Mouse (Mus musculus): Measurements from ENCODE around the gene Gltp. TPM values are rescaled to one million over a fixed set of nuclear protein-coding genes. Genes with fewer than 3 reads are reported as not detected.
A peak's percentile ranks its signal among the peaks of the same experiment; 100 is the strongest.

The Gltp gene
- total and polyA plus RNA-seq, 2 experiments from 2014 or later, result 19.8 to 32.1 TPM

DNA sequence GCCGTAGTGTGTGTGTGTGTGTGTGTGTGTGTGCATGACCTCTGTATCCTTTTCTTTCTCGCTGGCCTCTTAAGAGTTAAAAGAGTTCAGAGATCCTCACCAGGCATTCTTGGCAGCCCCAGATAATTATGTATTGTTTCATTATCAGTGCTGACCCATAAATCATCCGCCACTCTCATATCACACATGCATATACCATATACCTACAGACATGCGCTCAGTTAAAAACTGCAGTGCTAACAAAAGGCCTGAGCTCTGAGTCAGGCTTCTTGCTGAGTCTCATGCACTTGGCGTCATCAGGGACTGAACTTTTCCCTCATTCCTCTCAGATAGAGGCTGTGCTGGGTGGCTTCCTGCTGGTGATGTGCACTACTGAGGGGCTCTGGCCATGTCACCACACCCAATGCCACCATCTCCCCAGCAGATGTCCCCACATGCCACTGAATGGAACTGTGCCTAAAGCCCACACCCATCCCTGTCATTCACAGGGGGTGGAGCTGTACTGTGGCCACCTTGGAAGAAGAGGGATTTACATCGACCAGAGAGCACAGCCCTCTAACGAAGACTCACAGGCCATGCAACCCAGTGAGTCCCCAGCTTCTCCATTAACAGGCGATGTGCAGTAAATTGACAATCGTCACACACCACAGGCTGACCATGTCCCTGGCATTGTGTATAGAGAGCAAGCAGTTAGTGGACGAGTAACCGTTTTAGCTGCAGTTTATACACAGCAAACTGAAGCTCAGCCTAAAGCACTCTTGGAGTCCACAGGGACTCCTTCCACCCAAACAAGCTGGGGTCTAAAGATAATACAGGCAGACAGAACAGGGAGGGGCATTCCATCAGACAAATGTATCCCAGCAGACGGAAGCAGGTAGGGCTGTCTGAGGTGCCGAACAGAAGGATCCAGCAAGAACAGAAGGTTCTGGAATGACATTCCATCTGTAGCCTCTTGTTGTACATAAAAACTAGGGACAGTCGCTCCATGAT, 11.9 kb upstream of the Gltp start:
- peak; percentile 51 for TF ChIP-seq CTCF (IDR thresholded peaks at IDR 0.05; ENCODE audit: low read depth)
- ATAC-seq, result no peak
- H3K4me3 ChIP-seq (ENCODE audit: low read depth, low read length), result no peak overlapping the region

GRCm38 (mm10) chr5:114699015-114699414, 8.2 kb upstream of the Gltp start:
- H3K36me3 ChIP-seq (ENCODE audit: insufficient read depth), result no peaks in the 10 kb centered on the region
- ATAC-seq, result no peak
- no peak overlapping the region for H3K4me3 ChIP-seq (ENCODE audit: low read depth, low read length)
- H3K27me3 ChIP-seq (ENCODE audit: insufficient read depth, low read length), result 0 out of 2 replicates have a peak, but pooled peaks cover 4% of the 10 kb centered on the region
- no peak overlapping the region for H3K27ac ChIP-seq (ENCODE audit: low read depth, low read length)
- no peak for TF ChIP-seq CTCF (IDR thresholded peaks at IDR 0.05; ENCODE audit: low read depth)
- H3K9ac ChIP-seq, result no peak overlapping the region
- DNase-seq, result no peak
- H3K9me3 ChIP-seq (ENCODE audit: low read length), result no peaks in the 10 kb centered on the region
- 63% methylated on average over 7 of the region's 7 CpGs for WGBS
- H3K4me2 ChIP-seq (ENCODE audit: low read depth), result no peak overlapping the region
- no peaks in the 10 kb centered on the region for H3K4me1 ChIP-seq (ENCODE audit: insufficient read depth)

More for the DNA sequence above, 11.9 kb upstream of the Gltp start:
- no peaks in the 10 kb centered on the region for H3K9me3 ChIP-seq (ENCODE audit: low read length)
- no peak overlapping the region for H3K27ac ChIP-seq (ENCODE audit: low read depth, low read length)
- H3K27me3 ChIP-seq (ENCODE audit: insufficient read depth, low read length), result no peaks in the 10 kb centered on the region
- no peaks in the 10 kb centered on the region for H3K36me3 ChIP-seq (ENCODE audit: insufficient read depth)
- 61% methylated on average over 14 of the region's 14 CpGs for WGBS
- no peaks in the 10 kb centered on the region for H3K4me1 ChIP-seq (ENCODE audit: insufficient read depth)
- no peak overlapping the region for H3K4me2 ChIP-seq (ENCODE audit: low read depth)
- DNase-seq, result no peak
- no peak overlapping the region for H3K9ac ChIP-seq

DNA sequence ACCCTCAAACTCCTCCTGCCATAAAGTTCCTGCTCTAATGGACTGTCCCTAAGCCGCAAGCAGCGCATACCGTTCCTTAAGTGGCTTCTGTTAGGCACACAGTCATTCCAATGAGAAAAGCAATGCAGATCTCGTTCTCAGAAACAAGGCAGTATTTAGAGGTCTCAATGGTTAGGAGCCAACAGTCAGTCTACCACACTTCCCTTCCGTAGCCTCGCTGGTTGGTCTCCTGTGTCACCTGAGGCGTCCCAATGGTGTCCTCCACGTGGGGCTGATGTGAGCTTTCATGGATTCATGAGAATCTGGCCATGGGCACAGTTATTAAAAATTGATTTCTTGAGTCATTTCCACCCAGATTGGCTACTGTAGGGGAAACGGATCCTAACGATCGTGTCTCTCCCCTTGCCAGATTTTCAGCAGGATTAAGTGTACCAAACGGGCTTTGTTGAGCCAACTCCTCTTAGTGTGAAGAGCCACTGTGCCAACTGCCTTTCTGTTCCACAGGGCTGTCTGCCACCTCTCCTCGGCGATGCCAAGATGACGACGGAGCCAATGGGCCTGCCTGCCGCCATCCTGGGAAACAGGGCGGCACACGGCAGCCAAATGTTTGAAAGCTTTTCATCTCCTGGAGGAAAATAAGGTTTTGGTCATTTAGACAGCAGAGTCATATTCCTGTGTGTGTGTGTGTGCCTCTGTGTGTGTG, 7.4 kb upstream of the Gltp start:
- Histone ChIP-seq H3K27ac (ENCODE audit: low read depth, low read length) (no peak overlapping the region), H3K36me3 (ENCODE audit: insufficient read depth) (no peaks in the 10 kb centered on the region), H3K9ac (no peak overlapping the region), H3K9me3 (ENCODE audit: low read length) (no peaks in the 10 kb centered on the region), H3K4me3 (ENCODE audit: low read depth, low read length) (no peak overlapping the region), H3K27me3 (ENCODE audit: insufficient read depth, low read length) (0 out of 2 replicates have a peak, but pooled peaks cover 8% of the 10 kb centered on the region), H3K4me2 (ENCODE audit: low read depth) (no peak overlapping the region), H3K4me1 (ENCODE audit: insufficient read depth) (no peaks in the 10 kb centered on the region)
- no peak for TF ChIP-seq CTCF (IDR thresholded peaks at IDR 0.05; ENCODE audit: low read depth)
- 48% methylated on average over 19 of the region's 19 CpGs for WGBS
- ATAC-seq, result peak; percentile 94
- peak; percentile 96 for DNase-seq

DNA sequence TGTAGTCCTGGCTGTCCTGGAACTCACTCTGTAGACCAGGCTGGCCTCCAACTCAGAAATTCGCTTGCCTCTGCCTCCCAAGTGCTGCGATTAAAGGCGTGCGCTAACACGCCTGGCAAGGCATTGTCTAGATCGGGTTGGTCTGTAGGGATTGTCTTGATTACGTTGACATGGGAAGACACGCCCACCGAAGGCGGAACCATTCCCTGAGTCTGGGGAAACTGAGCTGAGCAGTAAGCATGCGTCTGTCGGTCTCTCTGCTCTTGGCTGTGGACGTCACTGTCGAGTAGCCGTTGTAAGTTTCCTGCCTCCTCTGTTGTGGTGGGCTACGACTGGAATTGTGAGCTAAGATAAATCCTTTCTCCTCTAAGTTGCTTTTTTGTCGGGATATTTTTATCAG, 6.2 kb upstream of the Gltp start:
- H3K9me3 ChIP-seq (ENCODE audit: low read length), result no peaks in the 10 kb centered on the region
- no peaks in the 10 kb centered on the region for H3K36me3 ChIP-seq (ENCODE audit: insufficient read depth)
- no peak for DNase-seq
- no peaks in the 10 kb centered on the region for H3K4me1 ChIP-seq (ENCODE audit: insufficient read depth)
- no peak for TF ChIP-seq CTCF (IDR thresholded peaks at IDR 0.05; ENCODE audit: low read depth)
- 0 out of 2 replicates have a peak, but pooled peaks cover 8% of the 10 kb centered on the region for H3K27me3 ChIP-seq (ENCODE audit: insufficient read depth, low read length)
- no peak overlapping the region for H3K4me3 ChIP-seq (ENCODE audit: low read depth, low read length)
- ATAC-seq, result no peak
- no peak overlapping the region for H3K4me2 ChIP-seq (ENCODE audit: low read depth)
- no peak overlapping the region for H3K9ac ChIP-seq
- WGBS, result 85% methylated on average over 17 of the region's 17 CpGs
- H3K27ac ChIP-seq (ENCODE audit: low read depth, low read length), result no peak overlapping the region

- H3K4me1 ChIP-seq (ENCODE audit: insufficient read depth), result no peaks in the 10 kb centered on the region
These were observed 5.0 kb upstream of the Gltp start for GRCm38 (mm10) chr5:114695775-114696174.

DNA sequence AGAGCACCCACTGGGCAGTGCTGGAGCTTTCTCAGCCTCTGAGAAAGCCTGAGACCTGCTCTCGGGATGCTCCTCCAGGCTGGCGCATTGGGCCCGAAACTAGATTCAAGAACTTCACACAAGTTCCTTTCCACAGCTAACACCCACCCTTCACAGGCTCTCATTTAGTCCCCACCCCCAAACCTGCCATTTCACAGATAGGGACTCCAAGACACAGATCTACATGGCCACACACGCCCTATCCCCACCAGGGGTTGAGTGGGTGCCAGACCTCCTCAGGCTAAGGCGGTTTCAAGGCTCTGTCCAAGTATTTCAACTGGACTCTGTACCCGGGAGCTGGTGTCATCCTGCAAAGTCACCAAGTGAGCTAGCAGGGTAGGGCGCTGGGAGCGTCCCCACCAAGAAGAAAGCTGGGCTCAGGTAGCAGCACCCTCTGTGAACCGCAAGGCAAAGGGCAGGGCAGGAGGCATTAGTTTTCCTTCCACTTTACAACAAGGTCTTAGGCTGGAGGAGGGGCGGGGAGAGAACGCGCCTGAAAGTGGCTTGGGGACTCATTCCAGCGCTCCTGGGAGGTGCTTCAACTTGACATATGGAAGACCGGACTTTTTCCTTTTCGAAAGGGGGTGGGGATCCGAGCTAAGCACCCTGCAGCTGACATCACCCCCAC, 951 bp downstream of the Gltp start:
- Histone ChIP-seq H3K4me2 (ENCODE audit: low read depth) (peak overlapping the region; percentile 90), H3K27ac (ENCODE audit: low read depth, low read length) (no peak overlapping the region), H3K4me1 (ENCODE audit: insufficient read depth) (no peaks in the 10 kb centered on the region), H3K4me3 (ENCODE audit: low read depth, low read length) (peak overlapping the region; percentile 70), H3K27me3 (ENCODE audit: insufficient read depth, low read length) (0 out of 2 replicates have a peak, but pooled peaks cover 8% of the 10 kb centered on the region), H3K9ac (peak overlapping the region; percentile 74), H3K9me3 (ENCODE audit: low read length) (no peaks in the 10 kb centered on the region), H3K36me3 (ENCODE audit: insufficient read depth) (no peaks in the 10 kb centered on the region)
- no peak for DNase-seq
- TF ChIP-seq CTCF (IDR thresholded peaks at IDR 0.05; ENCODE audit: low read depth), result no peak
- WGBS, result 18% methylated on average over 16 of the region's 16 CpGs
- ATAC-seq, result no peak

More at GRCm38 (mm10) chr5:114695775-114696174, 5.0 kb upstream of the Gltp start:
- Histone ChIP-seq H3K9ac (no peak overlapping the region), H3K4me3 (ENCODE audit: low read depth, low read length) (no peak overlapping the region), H3K36me3 (ENCODE audit: insufficient read depth) (no peaks in the 10 kb centered on the region), H3K27me3 (ENCODE audit: insufficient read depth, low read length) (0 out of 2 replicates have a peak, but pooled peaks cover 8% of the 10 kb centered on the region), H3K9me3 (ENCODE audit: low read length) (no peaks in the 10 kb centered on the region), H3K27ac (ENCODE audit: low read depth, low read length) (no peak overlapping the region), H3K4me2 (ENCODE audit: low read depth) (no peak overlapping the region)
- TF ChIP-seq CTCF (IDR thresholded peaks at IDR 0.05; ENCODE audit: low read depth), result no peak
- DNase-seq (no peak), ATAC-seq (no peak)
- 68% methylated on average over 5 of the region's 5 CpGs for WGBS
